Mouse (Mus musculus) small intestine, adult 2 months (tissue): ENCODE measurements around the gene Odam. TPM values are rescaled to one million over a fixed set of nuclear protein-coding genes. Genes with fewer than 3 reads are reported as not detected.

ENCODE experiments used
- H3K27ac ChIP-seq: fragments of 200-500 bp; 2 replicates; pipeline ENCODE4 v1.5.1; 2012; ENCODE audit warnings: low read depth, low read length, control low read depth, inconsistent platforms; ENCODE audit not compliant: insufficient read depth
- H3K27me3 ChIP-seq: fragments of 200-500 bp; 2 replicates; pipeline ENCODE4 v1.6.1; 2012; ENCODE audit warnings: mild to moderate bottlenecking, moderate library complexity, low read length, inconsistent platforms; ENCODE audit not compliant: control insufficient read depth, insufficient read depth
- H3K36me3 ChIP-seq: fragments of 200-500 bp; 2 replicates; pipeline ENCODE4 v1.6.1; 2012; ENCODE audit warnings: mild to moderate bottlenecking, low read length, control low read depth, inconsistent platforms; ENCODE audit not compliant: control insufficient read depth, insufficient read depth
- H3K4me1 ChIP-seq: fragments of 200-500 bp; 2 replicates; pipeline ENCODE4 v1.6.1; 2012; ENCODE audit warnings: low read length, inconsistent platforms, mixed read lengths; ENCODE audit not compliant: control insufficient read depth, insufficient read depth, insufficient read length
- H3K4me3 ChIP-seq: fragments of 200-500 bp; 2 replicates; pipeline ENCODE4 v1.5.1; 2012; ENCODE audit warnings: low read depth, mild to moderate bottlenecking, control low read depth, inconsistent platforms, low read length, moderate library complexity
- CTCF ChIP-seq: fragments of 200-500 bp; IDR thresholded peaks from 2 replicates; pipeline ENCODE4 v1.5.1; 2012; ENCODE audit warnings: low read depth, mild to moderate bottlenecking, control low read depth, inconsistent platforms, low read length, moderate library complexity, mixed read lengths; ENCODE audit not compliant: insufficient replicate concordance, insufficient read length; ENCODE audit errors: extremely low read depth
- POLR2A ChIP-seq: fragments of 200-500 bp; IDR thresholded peaks from 2 replicates; pipeline ENCODE4 v1.6.1; 2012; ENCODE audit warnings: low read depth, mild to moderate bottlenecking, control low read depth, inconsistent platforms, low read length, moderate library complexity
- polyA plus RNA-seq: library from polyadenylated mRNA; depleted of rRNA; stranded (reverse); fragments of >200 nt; gene quantifications from 2 replicates; pipeline ENCODE4 v1.2.3, GENCODE M21; 2012; rRNA removed

The Odam gene
- polyA plus RNA-seq, 1 experiment: not detected

GRCm38 (mm10) chr5:87942515-87942914, 57.7 kb downstream of the Odam start:
- H3K27ac ChIP-seq: no peak overlapping the region
- no peaks in the 10 kb centered on the region for H3K36me3 ChIP-seq
- TF ChIP-seq CTCF (no peak), POLR2A (no peak)
- no peaks in the 10 kb centered on the region for H3K27me3 ChIP-seq
- H3K4me3 ChIP-seq: no peak overlapping the region
- H3K4me1 ChIP-seq: no peaks in the 10 kb centered on the region

Other genes with a start within 250 kb of the Odam start
- gene Csn1s1, start 218.8 kb upstream of the Odam start, polyA plus RNA-seq: not detected in 2 replicates
- gene Csn2, start 185.4 kb upstream of the Odam start, polyA plus RNA-seq: 0.28 TPM in 1 of 2 replicates, not detected in the other
- gene Csn1s2a, start 110.5 kb upstream of the Odam start, polyA plus RNA-seq: not detected in 2 replicates
- gene Csn1s2b, start 76.9 kb upstream of the Odam start, polyA plus RNA-seq: not detected in 2 replicates
- gene Prr27, start 59.3 kb upstream of the Odam start, polyA plus RNA-seq: not detected in 2 replicates
- gene Csn3, start 40.5 kb downstream of the Odam start, polyA plus RNA-seq: not detected in 2 replicates
- not detected in 2 replicates for gene 2310003L06Rik, start 84.4 kb downstream of the Odam start, polyA plus RNA-seq
- not detected in 2 replicates for gene Gm28434, start 84.5 kb downstream of the Odam start, polyA plus RNA-seq
- gene Cabs1, start 94.4 kb downstream of the Odam start, polyA plus RNA-seq: not detected in 2 replicates
- not detected in 2 replicates for gene Smr3a, start 117.5 kb downstream of the Odam start, polyA plus RNA-seq
- gene Smr2, start 201.5 kb downstream of the Odam start, polyA plus RNA-seq: not detected in 2 replicates
- not detected in 2 replicates for gene Gm11116, start 226.5 kb downstream of the Odam start, polyA plus RNA-seq